Mouse (Mus musculus) heart, adult 2 months (tissue): ENCODE results near the gene Cntn4. TPM values are rescaled to one million over a fixed set of nuclear protein-coding genes. Genes with fewer than 3 reads are reported as not detected.

Source experiments
- DNase-seq, 2 experiments: peaks; one replicate each; pipeline ENCODE4 v3.0.0; 2021
- H3K27ac ChIP-seq: fragments of 200-600 bp; 2 replicates; pipeline ENCODE4 v1.8.1; 2022
- H3K27me3 ChIP-seq: fragments of 200-500 bp; 2 replicates; pipeline ENCODE4 v1.6.1; 2012; ENCODE audit warnings: mild to moderate bottlenecking, low read length, inconsistent platforms, mixed read lengths; ENCODE audit not compliant: control insufficient read depth, insufficient read depth
- H3K36me3 ChIP-seq: fragments of 200-500 bp; 2 replicates; pipeline ENCODE4 v1.6.1; 2012; ENCODE audit warnings: low read length, inconsistent platforms; ENCODE audit not compliant: control insufficient read depth, insufficient read depth
- H3K4me1 ChIP-seq: fragments of 200-500 bp; 2 replicates; pipeline ENCODE4 v1.6.1; 2011; ENCODE audit warnings: low read length; ENCODE audit not compliant: control insufficient read depth, insufficient read depth
- H3K4me3 ChIP-seq: fragments of 200-600 bp; 2 replicates; pipeline ENCODE4 v1.8.1; 2022
- H3K79me2 ChIP-seq: fragments of 200-500 bp; replicated peaks from 2 replicates; pipeline ENCODE4 v1.6.1; 2012; ENCODE audit warnings: mild to moderate bottlenecking, inconsistent platforms, low read length, moderate library complexity, mixed read lengths; ENCODE audit not compliant: control insufficient read depth, insufficient read depth
- H3K9ac ChIP-seq: fragments of 200-500 bp; 2 replicates; pipeline ENCODE4 v1.6.1; 2012; ENCODE audit warnings: low read depth, mild to moderate bottlenecking, control low read depth, inconsistent platforms, low read length, mixed read lengths
- CTCF ChIP-seq: fragments of 200-600 bp; IDR thresholded peaks from 2 replicates; pipeline ENCODE4 v1.8.1; 2022; ENCODE audit warnings: antibody characterized with exemption, mild to moderate bottlenecking, moderate library complexity
- EP300 ChIP-seq: fragments of 200-500 bp; IDR thresholded peaks from 2 replicates; pipeline ENCODE4 v1.6.1; 2011; ENCODE audit warnings: low read depth, low read length, control low read depth; ENCODE audit not compliant: insufficient read depth
- POLR2A ChIP-seq: fragments of 200-500 bp; IDR thresholded peaks from 2 replicates; pipeline ENCODE4 v1.6.1; 2011; ENCODE audit warnings: mild to moderate bottlenecking, low read depth, low read length, control low read depth; ENCODE audit not compliant: insufficient read depth
- WGBS: fragments of 180-500 bp; shearing (Covaris S2); methylation state at CpG from one replicate; pipeline ENCODE4 v1.1.7; 2018; 5-methylcytosine and 5-hydroxymethylcytosine counted together
- intact Hi-C: fragments of 180-260 bp; cut with DNase I; formaldehyde crosslinking; loops from one replicate; pipeline ENCODE4 v1.15.1; 2025
- polyA plus RNA-seq: library from polyadenylated mRNA; depleted of rRNA; stranded (reverse); fragments of >200 nt; gene quantifications from 2 replicates; pipeline ENCODE4 v1.2.3, GENCODE M21; 2012
- total RNA-seq, 2 experiments: library from RNA; stranded (reverse); gene quantifications; 2 replicates each; pipeline ENCODE4 v1.2.3; 2021

Cntn4 gene
- total and polyA plus RNA-seq, 3 experiments: 0.04 TPM; not detected in 2

- no peak overlapping the region for H3K27ac ChIP-seq
- H3K9ac ChIP-seq: no peak overlapping the region
- no peak for DNase-seq
- no peaks in the 10 kb centered on the region for H3K4me1 ChIP-seq
- H3K36me3 ChIP-seq: no peaks in the 10 kb centered on the region
- no peak overlapping the region for H3K4me3 ChIP-seq
- H3K79me2 ChIP-seq: no peaks in the 10 kb centered on the region
- intact Hi-C loops: no loop called here
- 86% methylated on average over 3 of the region's 3 CpGs for WGBS
- TF ChIP-seq EP300 (no peak), POLR2A (no peak), CTCF (no peak)
- no peaks in the 10 kb centered on the region for H3K27me3 ChIP-seq
Observed at GRCm38 (mm10) chr6:106617081-106617480, 939.6 kb downstream of the Cntn4 start.

- no peaks in the 10 kb centered on the region for H3K36me3 ChIP-seq
- H3K4me1 ChIP-seq: no peaks in the 10 kb centered on the region
- no peak overlapping the region for H3K4me3 ChIP-seq
- no peak overlapping the region for H3K9ac ChIP-seq
- no peaks in the 10 kb centered on the region for H3K79me2 ChIP-seq
- WGBS: 61% methylated on average over 5 of the region's 5 CpGs
- TF ChIP-seq POLR2A (no peak), CTCF (no peak), EP300 (no peak)
- no peaks in the 10 kb centered on the region for H3K27me3 ChIP-seq
- intact Hi-C loops: no loop called here
- no peak for DNase-seq
- no peak overlapping the region for H3K27ac ChIP-seq
Observed at GRCm38 (mm10) chr6:106621188-106621749, 943.8 kb downstream of the Cntn4 start.

- no peaks in the 10 kb centered on the region for H3K27me3 ChIP-seq
- H3K9ac ChIP-seq: no peak overlapping the region
- H3K27ac ChIP-seq: no peak overlapping the region
- no peak overlapping the region for H3K4me3 ChIP-seq
- H3K79me2 ChIP-seq: no peaks in the 10 kb centered on the region
- intact Hi-C loops: no loop called here
- WGBS: 66% methylated on average over 3 of the region's 3 CpGs
- no peaks in the 10 kb centered on the region for H3K36me3 ChIP-seq
- no peak for DNase-seq
- H3K4me1 ChIP-seq: no peaks in the 10 kb centered on the region
- TF ChIP-seq POLR2A (no peak), CTCF (no peak), EP300 (no peak)
Observed at GRCm38 (mm10) chr6:106643026-106643425, 965.6 kb downstream of the Cntn4 start.

GRCm38 (mm10) chr6:106645496-106646211 lies 968.2 kb downstream of the Cntn4 start:
- H3K4me3 ChIP-seq: no peak overlapping the region
- WGBS: 33% methylated on average over 5 of the region's 5 CpGs
- intact Hi-C loops: no loop called here
- no peaks in the 10 kb centered on the region for H3K4me1 ChIP-seq
- no peak overlapping the region for H3K27ac ChIP-seq
- no peaks in the 10 kb centered on the region for H3K27me3 ChIP-seq
- H3K9ac ChIP-seq: no peak overlapping the region
- DNase-seq: peak in 1 of 2 experiments; percentile 18
- H3K36me3 ChIP-seq: no peaks in the 10 kb centered on the region
- TF ChIP-seq POLR2A (no peak), EP300 (no peak), CTCF (peak; percentile 68)
- H3K79me2 ChIP-seq: no peaks in the 10 kb centered on the region

- no peaks in the 10 kb centered on the region for H3K27me3 ChIP-seq
- H3K9ac ChIP-seq: no peak overlapping the region
- no peak for DNase-seq
- 56% methylated on average over 4 of the region's 4 CpGs for WGBS
- no peak overlapping the region for H3K4me3 ChIP-seq
- intact Hi-C loops: no loop called here
- H3K27ac ChIP-seq: no peak overlapping the region
- TF ChIP-seq CTCF: no peak
- H3K36me3 ChIP-seq: no peaks in the 10 kb centered on the region
- no peaks in the 10 kb centered on the region for H3K4me1 ChIP-seq
- no peaks in the 10 kb centered on the region for H3K79me2 ChIP-seq
Observed at GRCm38 (mm10) chr6:106646945-106647344, 969.5 kb downstream of the Cntn4 start.
